Mouse (Mus musculus): ENCODE data around the gene Selplg. TPM values are rescaled to one million over a fixed set of nuclear protein-coding genes. Genes with fewer than 3 reads are reported as not detected.
A peak's percentile ranks its signal among the peaks of the same experiment; 100 is the strongest.

Gene Selplg
- polyA plus RNA-seq, 1 experiment = 20.5 TPM

GRCm38 (mm10) chr5:113845627-113846026, 13.2 kb upstream of the Selplg start:
- no peak for TF ChIP-seq CTCF (conservative IDR thresholded peaks at IDR 0.05; ENCODE audit: insufficient read depth, insufficient read length, low read depth, low read length)
- no peak for TF ChIP-seq POLR2A (IDR thresholded peaks at IDR 0.05; ENCODE audit: low read depth, low read length)
- 0 out of 2 replicates have a peak, but pooled peaks cover 2% of the 10 kb centered on the region for H3K36me3 ChIP-seq (ENCODE audit: control insufficient read depth, insufficient read depth, low read length)
- no peaks in the 10 kb centered on the region for H3K4me1 ChIP-seq (ENCODE audit: control insufficient read depth, insufficient read depth, low read length)
- H3K27me3 ChIP-seq (replicated peaks; ENCODE audit: control insufficient read depth, insufficient read depth, low read length) = no peaks in the 10 kb centered on the region
- no peak for DNase-seq
- 90% methylated on average over 8 of the region's 8 CpGs for WGBS
- H3K27ac ChIP-seq (ENCODE audit: insufficient read depth, low read depth, low read length) = no peak overlapping the region
- H3K4me3 ChIP-seq (ENCODE audit: insufficient read depth, low read depth, low read length) = no peak overlapping the region

GRCm38 (mm10) chr5:113844721-113845120, 12.3 kb upstream of the Selplg start:
- no peak overlapping the region for H3K27ac ChIP-seq (ENCODE audit: insufficient read depth, low read depth, low read length)
- no peaks in the 10 kb centered on the region for H3K27me3 ChIP-seq (replicated peaks; ENCODE audit: control insufficient read depth, insufficient read depth, low read length)
- 0 out of 2 replicates have a peak, but pooled peaks cover 2% of the 10 kb centered on the region for H3K36me3 ChIP-seq (ENCODE audit: control insufficient read depth, insufficient read depth, low read length)
- WGBS = 54% methylated on average over 7 of the region's 7 CpGs
- H3K4me1 ChIP-seq (ENCODE audit: control insufficient read depth, insufficient read depth, low read length) = no peaks in the 10 kb centered on the region
- no peak for TF ChIP-seq POLR2A (IDR thresholded peaks at IDR 0.05; ENCODE audit: low read depth, low read length)
- peak; percentile 58 for TF ChIP-seq CTCF (conservative IDR thresholded peaks at IDR 0.05; ENCODE audit: insufficient read depth, insufficient read length, low read depth, low read length)
- no peak overlapping the region for H3K4me3 ChIP-seq (ENCODE audit: insufficient read depth, low read depth, low read length)
- DNase-seq = peak; percentile 48

- no peak for DNase-seq
- Histone ChIP-seq H3K27ac (ENCODE audit: insufficient read depth, low read depth, low read length) (no peak overlapping the region), H3K36me3 (ENCODE audit: control insufficient read depth, insufficient read depth, low read length) (0 out of 2 replicates have a peak, but pooled peaks cover 2% of the 10 kb centered on the region), H3K4me1 (ENCODE audit: control insufficient read depth, insufficient read depth, low read length) (no peaks in the 10 kb centered on the region), H3K4me3 (ENCODE audit: insufficient read depth, low read depth, low read length) (no peak overlapping the region), H3K27me3 (replicated peaks; ENCODE audit: control insufficient read depth, insufficient read depth, low read length) (no peaks in the 10 kb centered on the region)
- no peak for TF ChIP-seq POLR2A (IDR thresholded peaks at IDR 0.05; ENCODE audit: low read depth, low read length)
- TF ChIP-seq CTCF (conservative IDR thresholded peaks at IDR 0.05; ENCODE audit: insufficient read depth, insufficient read length, low read depth, low read length) = no peak
- WGBS = 76% methylated on average over 15 of the region's 15 CpGs
Observed at GRCm38 (mm10) chr5:113844106-113844505, 11.7 kb upstream of the Selplg start.

- Histone ChIP-seq H3K27me3 (replicated peaks; ENCODE audit: control insufficient read depth, insufficient read depth, low read length) (no peaks in the 10 kb centered on the region), H3K27ac (ENCODE audit: insufficient read depth, low read depth, low read length) (no peak overlapping the region), H3K36me3 (ENCODE audit: control insufficient read depth, insufficient read depth, low read length) (0 out of 2 replicates have a peak, but pooled peaks cover 2% of the 10 kb centered on the region), H3K4me3 (ENCODE audit: insufficient read depth, low read depth, low read length) (no peak overlapping the region), H3K4me1 (ENCODE audit: control insufficient read depth, insufficient read depth, low read length) (no peaks in the 10 kb centered on the region)
- 84% methylated on average over 9 of the region's 9 CpGs for WGBS
- TF ChIP-seq POLR2A (IDR thresholded peaks at IDR 0.05; ENCODE audit: low read depth, low read length) (no peak), CTCF (conservative IDR thresholded peaks at IDR 0.05; ENCODE audit: insufficient read depth, insufficient read length, low read depth, low read length) (no peak)
- no peak for DNase-seq
Observed at GRCm38 (mm10) chr5:113842906-113843305, 10.5 kb upstream of the Selplg start.

DNA sequence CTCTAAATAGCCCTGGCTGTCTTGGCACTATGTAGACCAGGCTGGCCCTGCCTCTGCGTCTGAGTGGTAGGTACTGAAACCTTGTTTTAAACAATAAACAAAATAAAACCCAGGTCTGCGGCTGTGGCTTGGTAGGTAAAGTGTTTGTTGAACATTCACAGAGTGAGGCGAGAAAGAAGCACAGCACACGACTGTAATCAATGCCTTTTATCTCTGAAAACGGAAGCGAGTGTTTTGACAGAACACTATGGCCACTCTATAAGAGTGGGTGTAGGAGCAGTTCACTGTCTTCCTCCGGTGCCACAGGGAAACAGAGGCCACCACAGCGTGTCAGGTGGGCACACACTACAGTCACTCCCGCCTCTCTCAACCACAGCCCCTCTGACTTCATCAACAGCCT, 9.8 kb upstream of the Selplg start:
- Histone ChIP-seq H3K4me1 (ENCODE audit: control insufficient read depth, insufficient read depth, low read length) (no peaks in the 10 kb centered on the region), H3K4me3 (ENCODE audit: insufficient read depth, low read depth, low read length) (no peak overlapping the region), H3K27ac (ENCODE audit: insufficient read depth, low read depth, low read length) (no peak overlapping the region), H3K36me3 (ENCODE audit: control insufficient read depth, insufficient read depth, low read length) (0 out of 2 replicates have a peak, but pooled peaks cover 2% of the 10 kb centered on the region), H3K27me3 (replicated peaks; ENCODE audit: control insufficient read depth, insufficient read depth, low read length) (no peaks in the 10 kb centered on the region)
- WGBS = 86% methylated on average over 9 of the region's 9 CpGs
- TF ChIP-seq POLR2A (IDR thresholded peaks at IDR 0.05; ENCODE audit: low read depth, low read length) (no peak), CTCF (conservative IDR thresholded peaks at IDR 0.05; ENCODE audit: insufficient read depth, insufficient read length, low read depth, low read length) (no peak)
- no peak for DNase-seq

GRCm38 (mm10) chr5:113841243-113842225, 9.1 kb upstream of the Selplg start:
- Histone ChIP-seq H3K27me3 (replicated peaks; ENCODE audit: control insufficient read depth, insufficient read depth, low read length) (no peaks in the 10 kb centered on the region), H3K27ac (ENCODE audit: insufficient read depth, low read depth, low read length) (no peak overlapping the region), H3K36me3 (ENCODE audit: control insufficient read depth, insufficient read depth, low read length) (0 out of 2 replicates have a peak, but pooled peaks cover 2% of the 10 kb centered on the region), H3K4me3 (ENCODE audit: insufficient read depth, low read depth, low read length) (no peak overlapping the region), H3K4me1 (ENCODE audit: control insufficient read depth, insufficient read depth, low read length) (no peaks in the 10 kb centered on the region)
- WGBS = 63% methylated on average over 23 of the region's 23 CpGs
- TF ChIP-seq POLR2A (IDR thresholded peaks at IDR 0.05; ENCODE audit: low read depth, low read length) (no peak), CTCF (conservative IDR thresholded peaks at IDR 0.05; ENCODE audit: insufficient read depth, insufficient read length, low read depth, low read length) (no peak)
- DNase-seq = no peak

- Histone ChIP-seq H3K27ac (ENCODE audit: insufficient read depth, low read depth, low read length) (no peak overlapping the region), H3K27me3 (replicated peaks; ENCODE audit: control insufficient read depth, insufficient read depth, low read length) (no peaks in the 10 kb centered on the region), H3K36me3 (ENCODE audit: control insufficient read depth, insufficient read depth, low read length) (0 out of 2 replicates have a peak, but pooled peaks cover 1% of the 10 kb centered on the region), H3K4me1 (ENCODE audit: control insufficient read depth, insufficient read depth, low read length) (no peaks in the 10 kb centered on the region), H3K4me3 (ENCODE audit: insufficient read depth, low read depth, low read length) (no peak overlapping the region)
- no peak for DNase-seq
- no peak for TF ChIP-seq CTCF (conservative IDR thresholded peaks at IDR 0.05; ENCODE audit: insufficient read depth, insufficient read length, low read depth, low read length)
- no peak for TF ChIP-seq POLR2A (IDR thresholded peaks at IDR 0.05; ENCODE audit: low read depth, low read length)
- 75% methylated on average over 4 of the region's 4 CpGs for WGBS
Observed at GRCm38 (mm10) chr5:113840443-113840842, 8.0 kb upstream of the Selplg start.

Measured in kidney, adult 2 months (tissue).